Mouse (Mus musculus): ENCODE data around the gene Lif. TPM values are rescaled to one million over a fixed set of nuclear protein-coding genes. Genes with fewer than 3 reads are reported as not detected.

Gene Lif
- polyA plus RNA-seq (2012; rRNA removed), result 0.12 and 0.27 TPM in 2 replicates

GRCm38 (mm10) chr11:4256846-4257607 lies at the start of gene Lif:
TSS of gene Lif (plus strand) at chr11:4257557.

GRCm38 (mm10) chr11:4217914-4218629 lies 39.3 kb upstream of the Lif start, which contains the start of gene Castor1:
TSS of gene Castor1 (plus strand) at chr11:4218225.

GRCm38 (mm10) chr11:4235665-4236545 lies 21.5 kb upstream of the Lif start, which contains the start of gene Osm:
TSS of gene Osm (plus strand) at chr11:4236420.

Other genes starting within 250 kb of the Lif start
- 0.03 TPM in 1 of 2 replicates, not detected in the other for gene Sec14l4, start 226.1 kb upstream of the Lif start, polyA plus RNA-seq (2012; rRNA removed)
- gene Sec14l3, start 192.7 kb upstream of the Lif start, polyA plus RNA-seq (2012; rRNA removed), result 1.5 and 2.0 TPM in 2 replicates
- 9.8 and 10.4 TPM in 2 replicates for gene Mtfp1, start 162.1 kb upstream of the Lif start, polyA plus RNA-seq (2012; rRNA removed)
- gene Sec14l2, start 134.1 kb upstream of the Lif start, polyA plus RNA-seq (2012; rRNA removed), result 6.6 and 8.3 TPM in 2 replicates
- gene Rnf215, start 122.4 kb upstream of the Lif start, polyA plus RNA-seq (2012; rRNA removed), result 65.9 and 70.1 TPM in 2 replicates
- 15.6 and 16.7 TPM in 2 replicates for gene Ccdc157, start 97.3 kb upstream of the Lif start, polyA plus RNA-seq (2012; rRNA removed)
- gene Sf3a1, start 97.2 kb upstream of the Lif start, polyA plus RNA-seq (2012; rRNA removed), result 52.0 and 56.7 TPM in 2 replicates
- 52.2 and 55.8 TPM in 2 replicates for gene Tbc1d10a, start 70.8 kb upstream of the Lif start, polyA plus RNA-seq (2012; rRNA removed)
- gene Castor1, start 39.3 kb upstream of the Lif start, polyA plus RNA-seq (2012; rRNA removed), result 3.0 and 3.3 TPM in 2 replicates
- 0.05 and 0.07 TPM in 2 replicates for gene Osm, start 21.1 kb upstream of the Lif start, polyA plus RNA-seq (2012; rRNA removed)
- 0.08 and 0.09 TPM in 2 replicates for gene Hormad2, start 183.5 kb downstream of the Lif start, polyA plus RNA-seq (2012; rRNA removed)